Mouse (Mus musculus) myocyte (in vitro differentiated cells): ENCODE measurements around the gene 9130409I23Rik. TPM values are rescaled to one million over a fixed set of nuclear protein-coding genes. Genes with fewer than 3 reads are reported as not detected.

Experiments used
- H3K27me3 ChIP-seq: one replicate; pipeline ENCODE4 v1.6.1; 2011; ENCODE audit not compliant: control insufficient read depth, insufficient read depth, insufficient read length
- H3K36me3 ChIP-seq: one replicate; pipeline ENCODE4 v1.6.1; 2011; ENCODE audit not compliant: control insufficient read depth, insufficient read depth
- H3K4me2 ChIP-seq: one replicate; pipeline ENCODE4 v1.6.1; 2011; ENCODE audit warnings: low read depth, control low read depth
- H3K4me3 ChIP-seq: one replicate; pipeline ENCODE4 v1.5.1; 2011; ENCODE audit warnings: mild to moderate bottlenecking, control low read depth, moderate library complexity
- H3K79me2 ChIP-seq: one replicate; pipeline ENCODE4 v1.6.1; 2011; ENCODE audit not compliant: control insufficient read depth, insufficient read depth
- H3ac ChIP-seq: one replicate; pipeline ENCODE4 v1.6.1; 2011; ENCODE audit not compliant: control insufficient read depth, insufficient read length
- CEBPB ChIP-seq: IDR thresholded peaks from 2 replicates; pipeline ENCODE4 v1.6.1; 2011; ENCODE audit warnings: mild to moderate bottlenecking, moderate library complexity; ENCODE audit not compliant: poor library complexity, insufficient read depth, severe bottlenecking
- E2F4 ChIP-seq: IDR thresholded peaks from one replicate; pipeline ENCODE4 v1.6.1; 2011; ENCODE audit warnings: mild to moderate bottlenecking, control low read depth, moderate library complexity; ENCODE audit not compliant: insufficient read depth
- MAX ChIP-seq: IDR thresholded peaks from one replicate; pipeline ENCODE4 v1.6.1; 2011; ENCODE audit warnings: low read depth, mild to moderate bottlenecking, control low read depth
- MYOD1 ChIP-seq, 3 experiments: IDR thresholded peaks; one replicate each; pipeline ENCODE4 v1.6.1; 2011; ENCODE audit warnings: control low read depth in 2 of 3, low read depth in 2 of 3, mild to moderate bottlenecking in 2 of 3, moderate library complexity in 1 of 3; ENCODE audit not compliant: insufficient read length in 2 of 3, control insufficient read depth in 1 of 3
- MYOG ChIP-seq, 3 experiments: IDR thresholded peaks; one replicate each; pipeline ENCODE4 v1.6.1; 2011; ENCODE audit warnings: control low read depth in 2 of 3, low read depth in 2 of 3, mild to moderate bottlenecking in 2 of 3; ENCODE audit not compliant: insufficient read length in 2 of 3, control insufficient read depth in 1 of 3, insufficient read depth in 1 of 3
- POLR2A ChIP-seq: IDR thresholded peaks from one replicate; pipeline ENCODE4 v1.6.1; 2011; ENCODE audit warnings: low read depth, mild to moderate bottlenecking, control low read depth, moderate library complexity; ENCODE audit not compliant: insufficient read length
- POLR2AphosphoS2 ChIP-seq: IDR thresholded peaks from one replicate; pipeline ENCODE4 v1.6.1; 2011; ENCODE audit warnings: low read depth, control low read depth; ENCODE audit not compliant: insufficient read length
- REST ChIP-seq: IDR thresholded peaks from one replicate; pipeline ENCODE4 v1.6.1; 2011; ENCODE audit warnings: mild to moderate bottlenecking, control low read depth, moderate library complexity; ENCODE audit not compliant: insufficient read depth, insufficient read length
- SRF ChIP-seq: IDR thresholded peaks from one replicate; pipeline ENCODE4 v1.6.1; 2011; ENCODE audit warnings: low read depth; ENCODE audit not compliant: control insufficient read depth, insufficient read length
- TCF12 ChIP-seq: IDR thresholded peaks from one replicate; pipeline ENCODE4 v1.6.1; 2011; ENCODE audit warnings: mild to moderate bottlenecking, control low read depth; ENCODE audit not compliant: poor library complexity, insufficient read depth, severe bottlenecking
- TCF3 ChIP-seq: IDR thresholded peaks from one replicate; pipeline ENCODE4 v1.6.1; 2011; ENCODE audit warnings: low read depth, control low read depth; ENCODE audit not compliant: insufficient read length
- USF1 ChIP-seq: IDR thresholded peaks from one replicate; pipeline ENCODE4 v1.6.1; 2011; ENCODE audit warnings: low read depth, mild to moderate bottlenecking, control low read depth, moderate library complexity
- polyA plus RNA-seq: library from polyadenylated mRNA; unstranded; fragments of >200 nt; fragmentation: generic; extraction: Trizol; gene quantifications from one replicate; pipeline ENCODE4 v1.2.1, GENCODE M21; 2012; ENCODE audit warnings: missing spikeins

Gene 9130409I23Rik
- polyA plus RNA-seq, 1 experiment, result not detected

DNA sequence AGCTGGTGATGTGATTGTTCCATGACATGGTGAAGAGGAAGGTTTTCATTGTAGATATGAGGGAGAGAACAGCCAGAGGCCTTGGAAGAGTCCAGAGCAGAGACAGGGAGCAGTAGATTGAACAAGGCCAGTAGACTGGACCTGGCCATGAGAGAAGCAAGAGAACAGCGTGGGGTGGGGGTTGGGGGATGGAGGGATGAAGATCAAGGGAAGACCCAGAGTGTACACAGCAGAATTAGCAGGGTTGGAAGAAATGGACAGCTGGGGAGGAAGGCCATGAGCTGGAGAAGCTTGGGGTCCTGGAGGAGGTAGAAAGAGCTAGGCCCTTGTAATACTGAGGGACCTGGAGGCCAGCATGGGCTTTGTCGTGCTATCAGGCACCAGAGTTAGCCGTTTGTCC lies 38.6 kb upstream of the 9130409I23Rik start:
- Histone ChIP-seq H3K4me2 (no peak overlapping the region), H3K79me2 (no peaks in the 10 kb centered on the region), H3ac (no peak overlapping the region), H3K36me3 (no peaks in the 10 kb centered on the region), H3K4me3 (no peak overlapping the region), H3K27me3 (no peaks in the 10 kb centered on the region)
- no peak for TF ChIP-seq POLR2AphosphoS2

DNA sequence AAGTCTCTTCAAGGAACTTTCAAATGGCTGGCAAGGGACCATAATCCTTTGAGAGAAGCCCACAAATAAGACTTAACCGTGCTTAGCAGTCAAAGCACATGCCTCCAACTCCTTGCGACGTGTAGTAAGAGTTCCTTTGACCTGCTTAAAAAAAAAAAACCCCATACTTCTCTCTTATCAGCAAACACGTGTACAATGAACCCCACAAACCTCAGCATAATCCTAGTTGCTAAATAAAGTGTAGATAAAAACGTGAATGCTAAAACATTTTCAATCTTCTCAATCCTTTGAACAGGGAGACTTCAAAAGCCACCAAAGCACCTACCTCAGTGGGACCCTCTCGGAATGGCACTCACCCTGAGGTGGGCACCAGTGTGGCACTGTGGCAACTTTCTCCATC lies 37.6 kb upstream of the 9130409I23Rik start:
- TF ChIP-seq USF1 (no peak), POLR2A (no peak), MYOD1 (IDR thresholded peaks at IDR 0.05; ENCODE audit: control insufficient read depth in 1 of 3, insufficient read length in 2 of 3, low read depth in 2 of 3) (no peak), REST (no peak), E2F4 (no peak), SRF (no peak), MYOG (IDR thresholded peaks at IDR 0.05; ENCODE audit: control insufficient read depth in 1 of 3, insufficient read depth in 1 of 3, insufficient read length in 2 of 3, low read depth in 2 of 3) (no peak), MAX (no peak), POLR2AphosphoS2 (no peak), CEBPB (no peak), TCF3 (no peak), TCF12 (no peak)
- Histone ChIP-seq H3ac (no peak overlapping the region), H3K27me3 (no peaks in the 10 kb centered on the region), H3K79me2 (no peaks in the 10 kb centered on the region), H3K4me3 (no peak overlapping the region), H3K4me2 (no peak overlapping the region), H3K36me3 (no peaks in the 10 kb centered on the region)

GRCm38 (mm10) chr1:181014731-181015500 lies 36.1 kb upstream of the 9130409I23Rik start:
- Histone ChIP-seq H3K27me3 (no peaks in the 10 kb centered on the region), H3K79me2 (no peaks in the 10 kb centered on the region), H3K36me3 (no peaks in the 10 kb centered on the region), H3ac (no peak overlapping the region), H3K4me2 (peak overlapping the region; percentile 96), H3K4me3 (peak overlapping the region; percentile 38)
- TF ChIP-seq POLR2AphosphoS2 (peak; percentile 7), TCF12 (no peak)

- H3K36me3 ChIP-seq, result no peaks in the 10 kb centered on the region
- H3ac ChIP-seq, result no peak overlapping the region
- peak overlapping the region; percentile 38 for H3K4me3 ChIP-seq
- no peaks in the 10 kb centered on the region for H3K79me2 ChIP-seq
- no peaks in the 10 kb centered on the region for H3K27me3 ChIP-seq
- no peak for TF ChIP-seq SRF
- no peak for TF ChIP-seq E2F4
- no peak for TF ChIP-seq REST
- no peak for TF ChIP-seq MYOD1 (IDR thresholded peaks at IDR 0.05; ENCODE audit: control insufficient read depth in 1 of 3, insufficient read length in 2 of 3, low read depth in 2 of 3)
- no peak for TF ChIP-seq POLR2AphosphoS2
- H3K4me2 ChIP-seq, result peak overlapping the region; percentile 96
Observed at GRCm38 (mm10) chr1:181015558-181015957, 35.5 kb upstream of the 9130409I23Rik start.

DNA sequence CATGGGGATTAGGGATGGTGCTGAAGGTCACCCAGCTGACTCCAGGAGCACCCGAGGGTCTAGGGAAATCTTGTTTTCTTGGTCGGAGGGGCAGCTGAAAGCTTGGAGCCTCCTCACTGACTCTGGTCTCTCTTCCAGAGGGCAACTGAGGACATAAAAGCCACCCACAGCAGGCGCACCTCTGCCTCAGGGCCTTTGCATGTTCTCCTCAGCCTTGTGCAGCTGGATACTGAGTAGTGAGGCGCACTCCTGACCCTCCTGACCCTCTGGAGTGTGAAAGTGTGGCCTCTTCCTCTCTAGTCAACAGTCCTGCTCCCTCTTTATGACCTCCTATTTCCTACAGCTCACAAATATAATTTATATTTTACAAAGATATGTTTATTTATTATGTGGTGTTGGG lies 35.0 kb upstream of the 9130409I23Rik start:
- Histone ChIP-seq H3K79me2 (no peaks in the 10 kb centered on the region), H3K4me3 (peak overlapping the region; percentile 38)

GRCm38 (mm10) chr1:181016532-181017131 lies 34.4 kb upstream of the 9130409I23Rik start:
- Histone ChIP-seq H3K4me3 (peak overlapping the region; percentile 38), H3K27me3 (no peaks in the 10 kb centered on the region), H3K4me2 (peak overlapping the region; percentile 96), H3K36me3 (no peaks in the 10 kb centered on the region), H3ac (no peak overlapping the region), H3K79me2 (no peaks in the 10 kb centered on the region)
- no peak for TF ChIP-seq TCF12
- peak; percentile 52 for TF ChIP-seq E2F4
- TF ChIP-seq POLR2A, result peak; percentile 59
- peak; percentile 75 for TF ChIP-seq USF1
- TF ChIP-seq SRF, result no peak
- TF ChIP-seq REST, result no peak
- TF ChIP-seq POLR2AphosphoS2, result peak; percentile 30
- TF ChIP-seq MAX, result peak; percentile 15

More for the DNA sequence above, 35.0 kb upstream of the 9130409I23Rik start:
- H3K36me3 ChIP-seq, result no peaks in the 10 kb centered on the region
- H3ac ChIP-seq, result no peak overlapping the region
- H3K27me3 ChIP-seq, result no peaks in the 10 kb centered on the region
- no peak for TF ChIP-seq TCF12
- peak overlapping the region; percentile 96 for H3K4me2 ChIP-seq
